Mouse (Mus musculus): ENCODE results near the gene Sptb. TPM values are rescaled to one million over a fixed set of nuclear protein-coding genes. Genes with fewer than 3 reads are reported as not detected.

Sptb gene
- polyA plus RNA-seq, 1 experiment from 2014 or later, result 1.3 TPM

- Histone ChIP-seq H3K36me3 (ENCODE audit: control insufficient read depth, insufficient read depth, low read length) (0 out of 2 replicates have a peak, but pooled peaks cover 2% of the 10 kb centered on the region), H3K27me3 (ENCODE audit: control insufficient read depth, insufficient read depth, low read depth, low read length) (no peaks in the 10 kb centered on the region), H3K9ac (ENCODE audit: low read length) (no peak overlapping the region), H3K4me3 (ENCODE audit: low read length) (no peak overlapping the region), H3K27ac (ENCODE audit: low read length) (no peak overlapping the region), H3K9me3 (ENCODE audit: control insufficient read depth, low read length) (no peaks in the 10 kb centered on the region), H3K4me2 (ENCODE audit: low read depth, low read length) (no peak overlapping the region), H3K4me1 (replicated peaks; ENCODE audit: control insufficient read depth, insufficient read depth, low read length) (peaks cover 8% of the 10 kb centered on the region)
- ATAC-seq (ENCODE audit: low read depth), result no peak
- 37% methylated on average over 6 of the region's 6 CpGs for WGBS
These were observed 153.5 kb downstream of the Sptb start for GRCm38 (mm10) chr12:76556745-76557389.

GRCm38 (mm10) chr12:76556187-76556586 lies 154.2 kb downstream of the Sptb start:
- Histone ChIP-seq H3K9ac (ENCODE audit: low read length) (no peak overlapping the region), H3K4me3 (ENCODE audit: low read length) (no peak overlapping the region), H3K4me2 (ENCODE audit: low read depth, low read length) (no peak overlapping the region), H3K4me1 (replicated peaks; ENCODE audit: control insufficient read depth, insufficient read depth, low read length) (peaks cover 9% of the 10 kb centered on the region), H3K9me3 (ENCODE audit: control insufficient read depth, low read length) (no peaks in the 10 kb centered on the region), H3K27ac (ENCODE audit: low read length) (no peak overlapping the region), H3K36me3 (ENCODE audit: control insufficient read depth, insufficient read depth, low read length) (0 out of 2 replicates have a peak, but pooled peaks cover 2% of the 10 kb centered on the region), H3K27me3 (ENCODE audit: control insufficient read depth, insufficient read depth, low read depth, low read length) (no peaks in the 10 kb centered on the region)
- ATAC-seq (ENCODE audit: low read depth), result no peak
- 84% methylated on average over 7 of the region's 7 CpGs for WGBS

GRCm38 (mm10) chr12:76554871-76555386 lies 155.4 kb downstream of the Sptb start:
- Histone ChIP-seq H3K4me2 (ENCODE audit: low read depth, low read length) (no peak overlapping the region), H3K27ac (ENCODE audit: low read length) (no peak overlapping the region), H3K27me3 (ENCODE audit: control insufficient read depth, insufficient read depth, low read depth, low read length) (no peaks in the 10 kb centered on the region), H3K36me3 (ENCODE audit: control insufficient read depth, insufficient read depth, low read length) (no peaks in the 10 kb centered on the region), H3K9ac (ENCODE audit: low read length) (no peak overlapping the region), H3K9me3 (ENCODE audit: control insufficient read depth, low read length) (no peaks in the 10 kb centered on the region), H3K4me1 (replicated peaks; ENCODE audit: control insufficient read depth, insufficient read depth, low read length) (peaks cover 9% of the 10 kb centered on the region), H3K4me3 (ENCODE audit: low read length) (no peak overlapping the region)
- WGBS, result 86% methylated on average over 3 of the region's 3 CpGs
- ATAC-seq (ENCODE audit: low read depth), result no peak

GRCm38 (mm10) chr12:76554392-76554791 lies 156.0 kb downstream of the Sptb start:
- ATAC-seq (ENCODE audit: low read depth), result no peak
- Histone ChIP-seq H3K4me2 (ENCODE audit: low read depth, low read length) (no peak overlapping the region), H3K4me1 (replicated peaks; ENCODE audit: control insufficient read depth, insufficient read depth, low read length) (peaks cover 12% of the 10 kb centered on the region), H3K4me3 (ENCODE audit: low read length) (no peak overlapping the region), H3K9ac (ENCODE audit: low read length) (no peak overlapping the region), H3K27ac (ENCODE audit: low read length) (no peak overlapping the region), H3K36me3 (ENCODE audit: control insufficient read depth, insufficient read depth, low read length) (no peaks in the 10 kb centered on the region), H3K9me3 (ENCODE audit: control insufficient read depth, low read length) (no peaks in the 10 kb centered on the region), H3K27me3 (ENCODE audit: control insufficient read depth, insufficient read depth, low read depth, low read length) (no peaks in the 10 kb centered on the region)
- 78% methylated on average over 3 of the region's 3 CpGs for WGBS

DNA sequence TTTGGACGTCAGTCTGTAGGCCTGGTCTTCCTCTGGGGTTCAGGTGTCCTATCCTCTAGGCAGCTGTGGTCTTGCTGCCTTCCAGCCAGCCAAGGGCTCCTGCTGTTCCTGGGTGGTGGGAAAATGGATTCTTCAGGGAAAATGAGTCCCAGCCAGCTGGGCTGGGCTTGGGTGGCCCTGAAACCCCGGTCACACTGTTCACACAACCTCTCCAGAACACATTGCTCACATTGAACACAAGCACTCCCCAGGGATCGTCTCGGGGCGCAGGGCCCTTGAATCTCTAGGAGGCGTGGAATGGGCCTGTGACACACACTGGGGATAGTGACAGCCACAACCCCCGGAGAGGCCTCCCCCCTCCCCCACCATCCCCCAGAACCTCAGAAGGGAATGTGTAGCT lies 156.4 kb downstream of the Sptb start:
- Histone ChIP-seq H3K9me3 (ENCODE audit: control insufficient read depth, low read length) (no peaks in the 10 kb centered on the region), H3K9ac (ENCODE audit: low read length) (no peak overlapping the region), H3K36me3 (ENCODE audit: control insufficient read depth, insufficient read depth, low read length) (no peaks in the 10 kb centered on the region), H3K4me2 (ENCODE audit: low read depth, low read length) (no peak overlapping the region), H3K4me3 (ENCODE audit: low read length) (no peak overlapping the region), H3K4me1 (replicated peaks; ENCODE audit: control insufficient read depth, insufficient read depth, low read length) (peaks cover 16% of the 10 kb centered on the region), H3K27me3 (ENCODE audit: control insufficient read depth, insufficient read depth, low read depth, low read length) (no peaks in the 10 kb centered on the region), H3K27ac (ENCODE audit: low read length) (peak overlapping the region; percentile 27; the same call in 1 of the 2 replicates)
- peak; percentile 42; the same call in 1 of the 2 replicates for ATAC-seq (ENCODE audit: low read depth)
- 69% methylated on average over 7 of the region's 7 CpGs for WGBS

- 86% methylated on average over 4 of the region's 4 CpGs for WGBS
- no peak for ATAC-seq (ENCODE audit: low read depth)
- no peaks in the 10 kb centered on the region for H3K36me3 ChIP-seq (ENCODE audit: control insufficient read depth, insufficient read depth, low read length)
- no peak overlapping the region for H3K4me3 ChIP-seq (ENCODE audit: low read length)
- no peak overlapping the region for H3K27ac ChIP-seq (ENCODE audit: low read length)
- H3K9ac ChIP-seq (ENCODE audit: low read length), result no peak overlapping the region
- H3K4me1 ChIP-seq (replicated peaks; ENCODE audit: control insufficient read depth, insufficient read depth, low read length), result peaks cover 25% of the 10 kb centered on the region
- no peaks in the 10 kb centered on the region for H3K9me3 ChIP-seq (ENCODE audit: control insufficient read depth, low read length)
- H3K27me3 ChIP-seq (ENCODE audit: control insufficient read depth, insufficient read depth, low read depth, low read length), result no peaks in the 10 kb centered on the region; the same call in 1 of the 2 replicates
- H3K4me2 ChIP-seq (ENCODE audit: low read depth, low read length), result no peak overlapping the region
These were observed 157.4 kb downstream of the Sptb start for GRCm38 (mm10) chr12:76552958-76553357.

DNA sequence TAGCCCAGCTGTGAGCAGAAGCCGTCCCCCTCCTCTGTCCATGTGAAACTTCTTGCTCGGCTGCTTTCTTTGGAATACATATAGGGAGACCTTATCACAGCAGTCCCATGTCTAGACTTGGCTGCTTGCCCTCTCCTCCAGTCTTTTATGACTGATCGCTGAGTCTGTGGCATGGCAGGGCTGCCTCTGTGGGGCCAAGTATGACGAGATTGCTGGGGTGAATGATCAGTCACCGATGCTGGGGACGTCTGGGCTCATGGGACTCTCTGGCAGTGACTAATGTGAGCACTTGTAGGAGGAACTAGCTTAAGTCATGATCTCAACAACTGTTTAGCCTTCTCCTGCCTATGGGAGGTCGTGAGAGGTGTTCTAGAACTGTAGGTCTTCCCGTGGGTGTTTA lies 158.0 kb downstream of the Sptb start:
- peak overlapping the region; percentile 45; the same call in 1 of the 2 replicates for H3K27ac ChIP-seq (ENCODE audit: low read length)
- no peaks in the 10 kb centered on the region for H3K36me3 ChIP-seq (ENCODE audit: control insufficient read depth, insufficient read depth, low read length)
- no peak overlapping the region for H3K4me2 ChIP-seq (ENCODE audit: low read depth, low read length)
- no peak overlapping the region for H3K9ac ChIP-seq (ENCODE audit: low read length)
- no peaks in the 10 kb centered on the region for H3K9me3 ChIP-seq (ENCODE audit: control insufficient read depth, low read length)
- no peak overlapping the region for H3K4me3 ChIP-seq (ENCODE audit: low read length)
- peak; percentile 73 for ATAC-seq (ENCODE audit: low read depth)
- H3K4me1 ChIP-seq (replicated peaks; ENCODE audit: control insufficient read depth, insufficient read depth, low read length), result peaks cover 31% of the 10 kb centered on the region
- 20% methylated on average over 8 of the region's 8 CpGs for WGBS
- H3K27me3 ChIP-seq (ENCODE audit: control insufficient read depth, insufficient read depth, low read depth, low read length), result no peaks in the 10 kb centered on the region; the same call in 1 of the 2 replicates

DNA sequence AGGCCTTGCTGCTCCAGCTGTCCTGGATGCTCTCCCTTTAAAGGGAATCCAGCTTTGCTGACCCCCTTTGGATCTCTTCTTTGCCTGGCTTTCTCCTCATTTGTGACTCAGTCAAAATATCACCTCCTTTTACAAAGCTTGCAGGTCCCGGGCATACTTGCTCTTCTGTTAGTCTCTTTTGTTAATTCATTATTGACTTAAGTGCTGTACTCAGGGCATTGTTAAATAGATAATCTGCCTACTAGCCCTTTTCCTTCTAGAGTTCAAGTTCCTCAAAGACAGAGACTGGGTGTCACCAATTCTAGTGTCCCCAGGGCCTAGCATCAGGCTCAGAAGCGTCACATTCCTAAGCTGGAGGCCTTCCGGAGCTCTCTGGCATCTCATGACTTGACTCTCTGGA lies 161.1 kb downstream of the Sptb start:
- no peak overlapping the region for H3K9ac ChIP-seq (ENCODE audit: low read length)
- 58% methylated on average over 3 of the region's 3 CpGs for WGBS
- no peak overlapping the region for H3K4me3 ChIP-seq (ENCODE audit: low read length)
- H3K27me3 ChIP-seq (ENCODE audit: control insufficient read depth, insufficient read depth, low read depth, low read length), result no peaks in the 10 kb centered on the region; the same call in 1 of the 2 replicates
- peaks cover 48% of the 10 kb centered on the region for H3K4me1 ChIP-seq (replicated peaks; ENCODE audit: control insufficient read depth, insufficient read depth, low read length)
- no peaks in the 10 kb centered on the region for H3K36me3 ChIP-seq (ENCODE audit: control insufficient read depth, insufficient read depth, low read length)
- H3K27ac ChIP-seq (ENCODE audit: low read length), result no peak overlapping the region
- no peak for ATAC-seq (ENCODE audit: low read depth)
- H3K9me3 ChIP-seq (ENCODE audit: control insufficient read depth, low read length), result no peaks in the 10 kb centered on the region
- H3K4me2 ChIP-seq (ENCODE audit: low read depth, low read length), result no peak overlapping the region

DNA sequence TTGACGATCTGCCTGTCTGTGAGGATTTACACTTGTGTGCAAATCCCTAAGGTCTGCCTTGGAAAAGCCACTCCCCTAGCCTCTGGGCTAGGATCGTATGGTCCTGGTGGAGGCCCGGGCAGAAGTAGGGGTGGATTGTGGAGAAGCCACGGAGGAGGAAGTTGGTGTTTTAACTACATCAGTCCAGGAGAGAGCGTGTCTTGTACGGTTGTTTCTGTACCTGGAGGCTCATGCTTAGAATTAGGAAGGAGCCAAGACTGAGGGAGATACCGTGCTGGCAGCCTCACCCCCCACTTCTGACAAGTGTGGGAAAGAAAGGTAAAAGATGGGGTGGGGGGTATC lies 162.3 kb downstream of the Sptb start:
- 17% methylated on average over 7 of the region's 7 CpGs for WGBS
- Histone ChIP-seq H3K4me3 (ENCODE audit: low read length) (peak overlapping the region; percentile 22; the same call in 1 of the 2 replicates), H3K9me3 (ENCODE audit: control insufficient read depth, low read length) (no peaks in the 10 kb centered on the region), H3K4me1 (replicated peaks; ENCODE audit: control insufficient read depth, insufficient read depth, low read length) (peaks cover 48% of the 10 kb centered on the region), H3K4me2 (ENCODE audit: low read depth, low read length) (peak overlapping the region; percentile 48), H3K9ac (ENCODE audit: low read length) (peak overlapping the region; percentile 29; the same call in 1 of the 2 replicates), H3K27me3 (ENCODE audit: control insufficient read depth, insufficient read depth, low read depth, low read length) (no peaks in the 10 kb centered on the region; the same call in 1 of the 2 replicates), H3K27ac (ENCODE audit: low read length) (peak overlapping the region; percentile 90), H3K36me3 (ENCODE audit: control insufficient read depth, insufficient read depth, low read length) (no peaks in the 10 kb centered on the region)
- ATAC-seq (ENCODE audit: low read depth), result peak; percentile 16; the same call in 1 of the 2 replicates
